Mouse (Mus musculus) heart, embryonic 14.5 days (tissue): ENCODE results near the gene Mrps35. TPM values are rescaled to one million over a fixed set of nuclear protein-coding genes. Genes with fewer than 3 reads are reported as not detected.

ENCODE experiments used
- ATAC-seq: fragments of 200-750 bp; cut with Nextera tagmentation; 2 replicates; pipeline ENCODE4 v1.8.0; 2017; ENCODE audit warnings: low read depth, moderate TSS enrichment; ENCODE audit not compliant: insufficient number of reproducible peaks, insufficient read depth, low FRiP score
- H3K27ac ChIP-seq, 2 experiments: fragments of 200-500 bp in 1 of 2; fragments of 300-500 bp in 1 of 2; sonication (generic) in 1 of 2; replicated peaks in 1 of 2; 2 replicates each; pipeline ENCODE4 v1.5.1; 2012 to 2014; ENCODE audit warnings: low read depth in 2 of 2, low read length in 2 of 2, control low read depth in 1 of 2, mild to moderate bottlenecking in 1 of 2, mixed read lengths in 1 of 2; ENCODE audit not compliant: control insufficient read depth in 1 of 2, insufficient read depth in 1 of 2
- H3K27me3 ChIP-seq: fragments of 300-500 bp; sonication (generic); 2 replicates; pipeline ENCODE4 v1.6.1; 2014; ENCODE audit warnings: mild to moderate bottlenecking, low read length, control low read depth; ENCODE audit not compliant: control insufficient read depth, insufficient read depth
- H3K36me3 ChIP-seq: fragments of 300-500 bp; sonication (generic); 2 replicates; pipeline ENCODE4 v1.6.1; 2014; ENCODE audit warnings: mild to moderate bottlenecking, control low read depth, low read length, mixed read lengths; ENCODE audit not compliant: control insufficient read depth, insufficient read depth
- H3K4me1 ChIP-seq, 2 experiments: fragments of 200-500 bp in 1 of 2; fragments of 300-500 bp in 1 of 2; sonication (generic) in 1 of 2; 2 replicates each; pipeline ENCODE4 v1.6.1; 2012 to 2014; ENCODE audit warnings: low read length in 2 of 2, control low read depth in 1 of 2, mixed read lengths in 1 of 2; ENCODE audit not compliant: control insufficient read depth in 2 of 2, insufficient read depth in 2 of 2
- H3K4me2 ChIP-seq: fragments of 300-500 bp; sonication (generic); 2 replicates; pipeline ENCODE4 v1.6.1; 2014; ENCODE audit warnings: mild to moderate bottlenecking, low read length
- H3K4me3 ChIP-seq, 2 experiments: fragments of 200-500 bp in 1 of 2; fragments of 300-500 bp in 1 of 2; sonication (generic) in 1 of 2; 2 replicates each; pipeline ENCODE4 v1.5.1; 2012 to 2014; ENCODE audit warnings: low read length in 2 of 2, mild to moderate bottlenecking in 2 of 2, control low read depth in 1 of 2, low read depth in 1 of 2, moderate library complexity in 1 of 2; ENCODE audit not compliant: control insufficient read depth in 1 of 2, insufficient read depth in 1 of 2
- H3K9ac ChIP-seq: fragments of 300-500 bp; sonication (generic); 2 replicates; pipeline ENCODE4 v1.6.1; 2014; ENCODE audit warnings: mild to moderate bottlenecking, low read length
- H3K9me3 ChIP-seq: fragments of 300-500 bp; sonication (generic); 2 replicates; pipeline ENCODE4 v1.6.1; 2016; ENCODE audit warnings: low read length, control low read depth; ENCODE audit not compliant: control insufficient read depth
- WGBS: fragments of 180-500 bp; shearing (Covaris S2); extraction: QIAGEN DNeasy Blood & Tissue Kit; methylation state at CpG from one replicate; pipeline ENCODE4 v1.1.7; 2014; 5-methylcytosine and 5-hydroxymethylcytosine counted together
- polyA plus RNA-seq: library from polyadenylated mRNA; unstranded; fragments of >200 nt; fragmentation: Nextera tagmentation; extraction: Ambion mirVana; gene quantifications from 2 replicates; pipeline ENCODE4 v1.2.1, GENCODE M21; 2014

The Mrps35 gene
- polyA plus RNA-seq, 1 experiment from 2014 or later: 153 TPM

- H3K36me3 ChIP-seq: peaks cover 95% of the 10 kb centered on the region
- H3K4me1 ChIP-seq: 0 out of 4 replicates have a peak, but pooled peaks cover 0 to 5% of the 10 kb centered on the region in 2 experiments
- 92% methylated on average over 5 of the region's 5 CpGs for WGBS
- no peak for ATAC-seq
- H3K27me3 ChIP-seq: no peaks in the 10 kb centered on the region
- H3K4me2 ChIP-seq: no peak overlapping the region
- no peak overlapping the region for H3K9ac ChIP-seq
- H3K9me3 ChIP-seq: no peaks in the 10 kb centered on the region
- H3K4me3 ChIP-seq: no peak overlapping the region
- H3K27ac ChIP-seq: no peak overlapping the region
Measured at GRCm38 (mm10) chr6:147018364-147018763, 24.2 kb upstream of the Mrps35 start.

GRCm38 (mm10) chr6:147021181-147021580 is 21.4 kb upstream of the Mrps35 start:
- ATAC-seq: no peak
- Histone ChIP-seq H3K4me1 (0 out of 4 replicates have a peak, but pooled peaks cover 0 to 5% of the 10 kb centered on the region in 2 experiments), H3K27me3 (no peaks in the 10 kb centered on the region), H3K9me3 (no peaks in the 10 kb centered on the region), H3K9ac (no peak overlapping the region), H3K36me3 (peaks cover 91% of the 10 kb centered on the region), H3K4me2 (no peak overlapping the region), H3K27ac (no peak overlapping the region), H3K4me3 (no peak overlapping the region)
- WGBS: 94% methylated on average over 5 of the region's 5 CpGs

- Histone ChIP-seq H3K27ac (no peak overlapping the region), H3K36me3 (peaks cover 92% of the 10 kb centered on the region), H3K9me3 (no peaks in the 10 kb centered on the region), H3K9ac (no peak overlapping the region), H3K4me2 (no peak overlapping the region), H3K27me3 (no peaks in the 10 kb centered on the region), H3K4me1 (0 out of 4 replicates have a peak, but pooled peaks cover 0 to 5% of the 10 kb centered on the region in 2 experiments), H3K4me3 (no peak overlapping the region)
- WGBS: 65% methylated on average over 16 of the region's 16 CpGs
- ATAC-seq: no peak
Measured at GRCm38 (mm10) chr6:147022375-147023132, 20.0 kb upstream of the Mrps35 start.

GRCm38 (mm10) chr6:147023133-147023395 is 19.5 kb upstream of the Mrps35 start:
- 87% methylated on average over 2 of the region's 2 CpGs for WGBS
- no peaks in the 10 kb centered on the region for H3K27me3 ChIP-seq
- no peak overlapping the region for H3K9ac ChIP-seq
- H3K27ac ChIP-seq: no peak overlapping the region
- no peak for ATAC-seq
- H3K4me2 ChIP-seq: no peak overlapping the region
- peaks cover 92% of the 10 kb centered on the region for H3K36me3 ChIP-seq
- H3K9me3 ChIP-seq: no peaks in the 10 kb centered on the region
- H3K4me1 ChIP-seq: 0 out of 4 replicates have a peak, but pooled peaks cover 0 to 5% of the 10 kb centered on the region in 2 experiments
- H3K4me3 ChIP-seq: no peak overlapping the region

- 0 out of 4 replicates have a peak, but pooled peaks cover 0 to 5% of the 10 kb centered on the region in 2 experiments for H3K4me1 ChIP-seq
- H3K36me3 ChIP-seq: peaks cover 92% of the 10 kb centered on the region
- no peak overlapping the region for H3K9ac ChIP-seq
- ATAC-seq: no peak
- no peak overlapping the region for H3K4me3 ChIP-seq
- no peaks in the 10 kb centered on the region for H3K9me3 ChIP-seq
- H3K4me2 ChIP-seq: no peak overlapping the region
- no peak overlapping the region for H3K27ac ChIP-seq
- no peaks in the 10 kb centered on the region for H3K27me3 ChIP-seq
Measured at GRCm38 (mm10) chr6:147023568-147023967, 19.0 kb upstream of the Mrps35 start.

GRCm38 (mm10) chr6:147024761-147025160 is 17.8 kb upstream of the Mrps35 start:
- H3K9me3 ChIP-seq: no peaks in the 10 kb centered on the region
- WGBS: 59% methylated on average over 3 of the region's 3 CpGs

GRCm38 (mm10) chr6:147028396-147028795 is 14.2 kb upstream of the Mrps35 start:
- Histone ChIP-seq H3K4me2 (no peak overlapping the region), H3K27me3 (no peaks in the 10 kb centered on the region), H3K36me3 (peaks cover 91% of the 10 kb centered on the region), H3K4me3 (no peak overlapping the region), H3K4me1 (peaks cover 2 to 5% of the 10 kb centered on the region in 2 experiments; a peak in 1 of 4 replicates), H3K27ac (no peak overlapping the region), H3K9me3 (no peaks in the 10 kb centered on the region), H3K9ac (no peak overlapping the region)
- no peak for ATAC-seq
- 92% methylated on average over 2 of the region's 2 CpGs for WGBS

More at GRCm38 (mm10) chr6:147024761-147025160, 17.8 kb upstream of the Mrps35 start:
- no peak overlapping the region for H3K4me3 ChIP-seq
- H3K9ac ChIP-seq: no peak overlapping the region
- H3K36me3 ChIP-seq: peaks cover 92% of the 10 kb centered on the region
- no peak overlapping the region for H3K27ac ChIP-seq
- peaks cover 2 to 8% of the 10 kb centered on the region in 2 experiments; a peak in 1 of 4 replicates for H3K4me1 ChIP-seq
- no peak for ATAC-seq
- no peaks in the 10 kb centered on the region for H3K27me3 ChIP-seq
- H3K4me2 ChIP-seq: no peak overlapping the region

GRCm38 (mm10) chr6:147029591-147029990 is 13.0 kb upstream of the Mrps35 start:
- H3K36me3 ChIP-seq: peaks cover 83% of the 10 kb centered on the region
- H3K27me3 ChIP-seq: no peaks in the 10 kb centered on the region
- no peak overlapping the region for H3K4me2 ChIP-seq
- no peak overlapping the region for H3K9ac ChIP-seq
- peaks cover 2 to 5% of the 10 kb centered on the region in 2 experiments; a peak in 1 of 4 replicates for H3K4me1 ChIP-seq
- no peak overlapping the region for H3K27ac ChIP-seq
- H3K4me3 ChIP-seq: no peak overlapping the region
- no peak for ATAC-seq
- no peaks in the 10 kb centered on the region for H3K9me3 ChIP-seq
- 65% methylated on average over 9 of the region's 9 CpGs for WGBS
